Mouse (Mus musculus) small intestine, adult 10 weeks (tissue): ENCODE data around the gene Gsta2. TPM values are rescaled to one million over a fixed set of nuclear protein-coding genes. Genes with fewer than 3 reads are reported as not detected.

ENCODE experiments used
- polyA plus RNA-seq: library from polyadenylated mRNA; stranded (reverse); fragments of 350-450 nt; fragmentation: Illumina TruSeq; extraction: RNeasy Lipid Tissue Mini Kit (QIAGEN cat#74804); gene quantifications from one replicate; pipeline ENCODE4 v1.2.3, GENCODE M21; 2014; ENCODE audit warnings: low replicate concordance

Gene Gsta2
- polyA plus RNA-seq, result 10.9 TPM

DNA sequence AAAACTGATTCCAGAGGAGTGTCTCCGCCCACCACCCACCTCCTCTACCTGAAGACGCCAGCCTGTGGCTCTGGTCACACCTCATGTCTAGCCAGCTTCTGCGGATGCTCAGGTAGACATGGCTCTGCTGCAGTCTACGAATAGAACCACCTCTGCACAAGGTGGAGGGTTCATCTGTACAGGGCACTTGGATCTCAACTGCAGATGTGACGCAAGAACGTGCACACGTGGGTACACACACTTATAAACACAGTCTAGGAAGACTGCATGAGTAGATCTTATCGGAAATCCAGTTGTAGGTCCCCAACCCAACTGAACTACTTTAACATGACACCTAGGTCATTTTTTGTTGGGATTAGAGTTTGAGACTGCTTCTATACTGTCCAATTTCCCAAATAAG, at the start of gene Gsta2:
TSS of gene Gsta2 (minus strand) at position 178 of the 400 bp plus-strand sequence.

DNA sequence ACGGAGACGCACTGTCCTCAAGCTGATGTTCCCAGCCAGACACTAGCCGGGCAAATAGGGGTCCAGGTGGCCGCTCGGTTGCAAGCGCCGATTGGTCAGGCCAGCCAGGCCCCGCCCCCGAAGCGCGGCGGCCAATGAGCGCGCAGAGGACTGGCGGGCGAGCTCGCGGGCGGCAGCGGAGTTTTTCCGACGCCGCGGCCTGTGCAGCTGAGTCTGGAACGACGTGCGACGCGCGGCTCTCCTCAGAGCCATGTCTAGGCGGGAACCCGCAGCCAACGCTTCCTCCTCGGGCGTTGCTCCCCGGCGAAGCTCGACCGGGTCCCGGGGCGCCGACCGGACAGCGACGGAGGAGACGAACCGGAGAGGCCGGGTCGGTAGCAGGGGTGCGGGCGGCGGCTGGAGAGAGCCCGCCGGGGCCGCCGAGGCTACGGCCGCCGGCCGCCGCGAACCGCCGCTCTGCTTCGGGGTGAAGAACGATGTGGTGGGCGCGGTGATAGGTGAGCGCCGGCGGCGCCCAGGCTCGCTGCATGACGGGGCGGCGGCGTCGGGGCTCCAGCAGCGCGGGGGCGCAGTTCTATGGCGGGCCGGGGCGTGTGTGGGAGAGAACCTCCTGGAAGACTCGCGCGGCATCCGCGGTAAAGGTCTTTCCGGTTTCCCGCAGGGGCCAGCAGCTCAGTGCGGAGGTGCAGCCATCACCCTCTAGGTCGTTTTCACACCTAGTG, 40.2 kb upstream of the Gsta2 start, which contains the start of gene Ddx43:
TSS of gene Ddx43 (plus strand) at position 148 of the 722 bp plus-strand sequence.

DNA sequence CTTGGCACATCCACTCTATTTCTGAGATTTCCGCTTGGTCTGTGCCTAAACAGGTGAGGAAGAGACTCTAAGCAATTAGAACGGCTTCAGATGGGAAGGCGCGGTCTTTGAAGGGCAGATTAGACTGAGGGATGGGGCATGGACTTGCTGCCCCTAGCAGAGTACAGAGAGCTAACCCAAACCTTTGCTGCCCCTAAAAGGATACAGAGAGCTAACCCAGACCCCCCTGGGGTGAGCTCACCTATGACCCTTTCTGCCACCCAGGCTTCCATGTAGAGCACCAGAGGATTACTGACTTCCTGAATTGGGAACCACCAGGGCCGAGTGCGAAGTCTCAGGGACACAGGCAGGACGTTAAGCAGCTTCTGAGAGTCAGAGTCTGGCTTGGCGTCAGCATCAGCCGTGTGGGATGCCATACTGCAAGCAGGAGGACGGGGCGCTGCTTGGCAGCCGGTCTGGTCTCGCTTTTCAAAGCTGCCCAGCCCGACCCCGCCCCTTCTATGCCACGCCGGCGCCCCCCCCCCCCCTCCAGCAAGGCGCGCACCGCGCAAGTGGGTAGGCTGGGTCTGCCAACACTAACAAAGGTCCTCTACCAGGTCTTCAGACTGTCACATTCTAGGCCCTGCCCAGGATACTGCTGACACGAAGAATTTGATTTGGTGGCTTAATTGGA, 22.7 kb upstream of the Gsta2 start, which contains the start of gene Ooep:
TSS of gene Ooep (minus strand) at position 613 of the 673 bp plus-strand sequence.

DNA sequence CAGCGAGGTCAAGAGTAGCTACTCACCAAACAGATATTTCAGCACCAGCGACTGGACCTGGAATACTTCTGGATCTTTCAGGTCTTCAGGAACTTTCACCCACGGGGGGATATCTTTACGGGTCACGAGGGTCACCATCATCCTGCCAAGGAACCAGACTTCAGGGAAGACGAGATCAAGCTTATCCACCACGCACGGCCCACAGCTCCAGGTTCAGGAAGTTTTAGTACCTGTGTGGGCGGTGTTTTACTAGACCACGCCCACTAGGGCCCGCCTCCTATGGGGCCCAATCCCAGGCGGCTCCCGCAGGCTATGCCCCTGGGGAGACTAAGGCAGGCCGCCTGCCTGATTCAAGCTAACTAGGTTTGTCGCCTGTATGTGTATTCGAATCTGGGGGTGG, 12.4 kb upstream of the Gsta2 start, which contains the start of gene Dppa5a:
TSS of gene Dppa5a (minus strand) at position 219 of the 400 bp plus-strand sequence.

DNA sequence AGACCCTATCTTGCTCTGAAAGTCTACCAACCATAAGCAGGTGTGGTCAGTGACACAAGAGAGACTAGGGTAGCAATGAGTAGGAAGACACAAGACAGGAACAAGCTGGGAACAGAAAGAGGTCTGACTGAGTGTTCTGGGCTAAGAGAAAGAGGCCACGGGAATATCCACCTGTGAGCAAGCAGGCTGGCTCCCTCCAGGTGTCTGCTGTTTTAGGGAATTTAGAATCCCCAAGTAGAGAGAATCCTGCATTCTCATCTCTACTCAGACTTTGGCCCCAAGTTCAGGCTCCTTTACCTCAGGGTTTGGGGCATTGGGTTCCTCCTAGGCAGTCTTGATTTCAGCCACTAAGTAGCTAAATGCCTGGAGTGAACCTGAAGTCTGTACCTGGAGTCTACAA, 28.3 kb downstream of the Gsta2 start, which contains the start of gene Omt2b:
TSS of gene Omt2b (plus strand) at position 301 of the 400 bp plus-strand sequence.

DNA sequence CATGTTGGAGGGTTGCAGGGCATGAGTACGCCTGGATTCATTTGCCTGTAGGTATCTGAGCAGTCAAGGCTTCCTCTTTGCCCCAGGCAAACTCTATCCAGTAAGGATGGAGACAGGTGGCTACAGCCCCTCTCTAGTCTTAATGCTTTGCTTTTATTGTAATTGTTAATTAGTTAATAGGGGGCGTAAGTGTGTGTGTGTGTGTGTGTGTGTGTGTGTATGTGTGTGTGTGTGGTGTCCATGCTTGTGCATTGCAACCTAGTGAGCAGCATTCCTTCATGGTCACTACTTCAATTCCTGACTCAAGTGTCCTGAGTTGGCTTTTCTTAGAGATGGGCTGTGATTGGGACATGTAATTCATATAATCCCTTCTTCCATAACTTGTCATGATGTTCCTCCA, 40.9 kb downstream of the Gsta2 start, which contains the start of gene Omt2a:
TSS of gene Omt2a (minus strand) at position 101 of the 400 bp plus-strand sequence.

DNA sequence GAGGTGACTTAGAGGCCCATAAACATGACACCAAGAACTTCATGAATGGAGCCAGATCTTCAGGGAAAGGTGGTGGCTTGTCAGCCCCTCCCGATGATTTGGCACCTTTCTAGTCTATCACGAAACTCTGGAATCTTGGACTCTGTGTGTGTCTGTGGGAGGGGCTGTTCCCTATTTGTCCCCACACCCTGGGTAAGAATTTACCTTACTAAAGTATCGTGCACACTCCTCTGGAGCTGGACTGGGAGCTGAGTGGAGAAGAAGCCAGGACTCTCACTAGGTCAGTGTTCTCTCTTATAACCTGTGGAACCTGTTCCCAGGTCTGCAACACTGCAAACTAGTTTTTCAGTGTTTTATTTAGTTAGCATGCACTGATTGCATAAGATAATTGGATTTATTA, 65.9 kb downstream of the Gsta2 start, which contains the start of gene Gm10639:
TSS of gene Gm10639 (plus strand) at position 201 of the 400 bp plus-strand sequence.

Other genes with a start within 250 kb of the Gsta2 start
- gene Fbxo9, start 246.7 kb downstream of the Gsta2 start, polyA plus RNA-seq, result 38.9 TPM
- 40.0 TPM for gene Ick, start 246.6 kb downstream of the Gsta2 start, polyA plus RNA-seq
- gene Gsta4, start 173.0 kb downstream of the Gsta2 start, polyA plus RNA-seq, result 117 TPM
- 3,308 TPM for gene Gsta1, start 125.1 kb downstream of the Gsta2 start, polyA plus RNA-seq
- 238 TPM for gene Gm3776, start 98.7 kb downstream of the Gsta2 start, polyA plus RNA-seq
- 2.2 TPM for gene Gm10639, start 65.9 kb downstream of the Gsta2 start, polyA plus RNA-seq
- not detected for gene Omt2a, start 41.0 kb downstream of the Gsta2 start, polyA plus RNA-seq
- not detected for gene Omt2b, start 28.2 kb downstream of the Gsta2 start, polyA plus RNA-seq
- not detected for gene Dppa5a, start 12.4 kb upstream of the Gsta2 start, polyA plus RNA-seq
- gene Ooep, start 22.9 kb upstream of the Gsta2 start, polyA plus RNA-seq, result 0.33 TPM
- 0.93 TPM for gene Ddx43, start 40.0 kb upstream of the Gsta2 start, polyA plus RNA-seq
- 5.0 TPM for gene Cgas, start 87.4 kb upstream of the Gsta2 start, polyA plus RNA-seq
- 15.0 TPM for gene Mto1, start 92.4 kb upstream of the Gsta2 start, polyA plus RNA-seq
- not detected for gene Gm17324, start 93.0 kb upstream of the Gsta2 start, polyA plus RNA-seq
- gene Eef1a1, start 133.4 kb upstream of the Gsta2 start, polyA plus RNA-seq, result 2,378 TPM
- gene Slc17a5, start 232.3 kb upstream of the Gsta2 start, polyA plus RNA-seq, result 19.1 TPM